Mouse (Mus musculus): ENCODE measurements around the gene Plxdc2. TPM values are rescaled to one million over a fixed set of nuclear protein-coding genes. Genes with fewer than 3 reads are reported as not detected.

Gene Plxdc2
- polyA plus RNA-seq, 1 experiment: 0.29 TPM

DNA sequence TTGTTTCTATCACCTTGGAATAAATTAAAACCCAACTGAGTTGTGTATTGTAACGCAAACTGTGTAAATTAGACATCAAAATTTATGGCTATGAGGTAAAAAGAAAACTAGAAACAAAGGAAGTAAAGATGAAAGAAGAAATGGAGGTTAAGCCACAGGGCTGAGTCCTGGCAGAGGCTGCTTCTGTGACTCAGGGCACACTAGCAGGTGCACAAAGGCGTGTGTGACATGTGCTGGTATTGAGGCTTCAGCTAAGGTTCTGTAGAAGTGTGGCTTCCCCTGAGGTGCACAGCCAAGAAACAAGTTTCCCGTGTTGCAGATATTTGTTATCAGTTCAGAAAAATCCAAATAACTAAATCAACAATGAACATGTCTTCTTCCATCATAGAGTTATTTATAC, 5.0 kb upstream of the Plxdc2 start:
- Histone ChIP-seq H3K4me3 (ENCODE audit: insufficient read depth, poor library complexity, severe bottlenecking) (no peak overlapping the region), H3K27me3 (ENCODE audit: control insufficient read depth, insufficient read depth, insufficient read length) (no peaks in the 10 kb centered on the region), H3K79me3 (ENCODE audit: low read depth) (no peaks in the 10 kb centered on the region), H3K36me3 (ENCODE audit: control insufficient read depth, insufficient read depth) (no peaks in the 10 kb centered on the region), H3K79me2 (ENCODE audit: control insufficient read depth, insufficient read depth) (no peaks in the 10 kb centered on the region), H3ac (ENCODE audit: control insufficient read depth, insufficient read length, low read depth) (no peak overlapping the region)
- TF ChIP-seq CTCF (IDR thresholded peaks at IDR 0.05; ENCODE audit: control insufficient read depth, insufficient read depth, insufficient read length) (no peak), MAX (IDR thresholded peaks at IDR 0.05) (no peak), CEBPB (IDR thresholded peaks at IDR 0.05; ENCODE audit: low read depth) (no peak), MYOG (IDR thresholded peaks at IDR 0.05; ENCODE audit: control insufficient read depth, extremely low read depth, insufficient read length) (no peak), USF1 (IDR thresholded peaks at IDR 0.05; ENCODE audit: low read depth) (no peak), FOSL1 (IDR thresholded peaks at IDR 0.05; ENCODE audit: insufficient read depth, low read length, poor library complexity, severe bottlenecking) (no peak), MYOD1 (IDR thresholded peaks at IDR 0.05; ENCODE audit: control insufficient read depth, insufficient read length, low read depth) (no peak)

GRCm38 (mm10) chr2:16355611-16356105, 446 bp upstream of the Plxdc2 start:
- H3K27me3 ChIP-seq (ENCODE audit: control insufficient read depth, insufficient read depth, insufficient read length): no peaks in the 10 kb centered on the region
- no peak overlapping the region for H3K4me3 ChIP-seq (ENCODE audit: insufficient read depth, poor library complexity, severe bottlenecking)
- H3K79me2 ChIP-seq (ENCODE audit: control insufficient read depth, insufficient read depth): no peaks in the 10 kb centered on the region
- no peak overlapping the region for H3ac ChIP-seq (ENCODE audit: control insufficient read depth, insufficient read length, low read depth)
- no peaks in the 10 kb centered on the region for H3K79me3 ChIP-seq (ENCODE audit: low read depth)
- no peaks in the 10 kb centered on the region for H3K36me3 ChIP-seq (ENCODE audit: control insufficient read depth, insufficient read depth)
- no peak for TF ChIP-seq CTCF (IDR thresholded peaks at IDR 0.05; ENCODE audit: control insufficient read depth, insufficient read depth, insufficient read length)
- no peak for TF ChIP-seq MYOD1 (IDR thresholded peaks at IDR 0.05; ENCODE audit: control insufficient read depth, insufficient read length, low read depth)
- TF ChIP-seq MAX (IDR thresholded peaks at IDR 0.05): no peak
- TF ChIP-seq MYOG (IDR thresholded peaks at IDR 0.05; ENCODE audit: control insufficient read depth, extremely low read depth, insufficient read length): no peak
- TF ChIP-seq CEBPB (IDR thresholded peaks at IDR 0.05; ENCODE audit: low read depth): no peak
- TF ChIP-seq USF1 (IDR thresholded peaks at IDR 0.05; ENCODE audit: low read depth): no peak
- TF ChIP-seq FOSL1 (IDR thresholded peaks at IDR 0.05; ENCODE audit: insufficient read depth, low read length, poor library complexity, severe bottlenecking): no peak

DNA sequence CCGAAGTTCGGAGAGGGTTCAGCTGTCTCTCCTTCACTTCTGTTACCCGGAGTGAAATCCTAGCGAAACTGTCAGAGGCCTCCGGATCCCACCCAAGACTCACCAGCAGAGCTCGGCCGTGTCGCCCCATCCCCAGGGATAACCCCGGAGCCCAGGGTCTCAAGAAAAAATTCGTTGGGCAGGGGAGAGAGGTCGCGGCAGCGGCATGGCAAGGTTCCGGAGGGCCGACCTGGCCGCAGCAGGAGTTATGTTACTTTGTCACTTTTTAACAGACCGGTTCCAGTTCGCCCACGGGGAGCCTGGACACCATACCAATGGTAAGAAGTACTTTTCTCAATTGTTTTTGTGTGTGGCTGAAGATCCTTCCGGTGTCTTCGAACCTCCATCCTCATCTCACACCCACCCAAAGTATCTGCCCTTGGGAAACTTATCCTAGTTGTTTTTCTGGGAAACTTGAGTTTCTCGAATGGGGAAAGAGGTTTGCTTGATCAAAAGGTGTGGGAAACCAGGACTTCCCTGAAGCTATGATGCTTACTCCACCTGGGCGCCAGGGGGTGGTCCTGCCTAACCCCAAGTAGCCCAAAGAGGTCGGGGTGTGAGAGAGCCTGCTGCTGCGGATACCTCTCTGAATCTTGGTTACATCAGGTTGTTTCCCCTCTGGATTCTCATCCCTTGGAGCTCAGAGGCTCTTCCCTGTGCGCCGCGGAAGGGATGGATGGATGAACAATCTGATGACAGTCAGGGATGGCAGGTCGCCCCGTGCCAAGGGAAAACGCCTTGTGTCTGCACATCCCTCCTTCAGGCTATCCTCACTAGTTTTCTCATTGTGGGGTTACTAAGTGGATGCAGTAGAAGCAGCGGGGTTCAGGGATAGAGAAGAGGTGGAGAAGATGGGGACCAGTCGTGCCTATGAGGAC, 1.1 kb downstream of the Plxdc2 start:
- H3K27me3 ChIP-seq (ENCODE audit: control insufficient read depth, insufficient read depth, insufficient read length): no peaks in the 10 kb centered on the region
- TF ChIP-seq MYOD1 (IDR thresholded peaks at IDR 0.05; ENCODE audit: control insufficient read depth, insufficient read length, low read depth): no peak
- no peak for TF ChIP-seq FOSL1 (IDR thresholded peaks at IDR 0.05; ENCODE audit: insufficient read depth, low read length, poor library complexity, severe bottlenecking)
- no peaks in the 10 kb centered on the region for H3K79me2 ChIP-seq (ENCODE audit: control insufficient read depth, insufficient read depth)
- H3K4me3 ChIP-seq (ENCODE audit: insufficient read depth, poor library complexity, severe bottlenecking): no peak overlapping the region
- no peaks in the 10 kb centered on the region for H3K36me3 ChIP-seq (ENCODE audit: control insufficient read depth, insufficient read depth)
- no peak overlapping the region for H3ac ChIP-seq (ENCODE audit: control insufficient read depth, insufficient read length, low read depth)
- H3K79me3 ChIP-seq (ENCODE audit: low read depth): no peaks in the 10 kb centered on the region

- TF ChIP-seq MAX (IDR thresholded peaks at IDR 0.05) (no peak), FOSL1 (IDR thresholded peaks at IDR 0.05; ENCODE audit: insufficient read depth, low read length, poor library complexity, severe bottlenecking) (no peak), CEBPB (IDR thresholded peaks at IDR 0.05; ENCODE audit: low read depth) (no peak), MYOG (IDR thresholded peaks at IDR 0.05; ENCODE audit: control insufficient read depth, extremely low read depth, insufficient read length) (no peak), CTCF (IDR thresholded peaks at IDR 0.05; ENCODE audit: control insufficient read depth, insufficient read depth, insufficient read length) (no peak)
- Histone ChIP-seq H3K79me2 (ENCODE audit: control insufficient read depth, insufficient read depth) (no peaks in the 10 kb centered on the region), H3ac (ENCODE audit: control insufficient read depth, insufficient read length, low read depth) (no peak overlapping the region), H3K4me3 (ENCODE audit: insufficient read depth, poor library complexity, severe bottlenecking) (no peak overlapping the region), H3K79me3 (ENCODE audit: low read depth) (no peaks in the 10 kb centered on the region), H3K36me3 (ENCODE audit: control insufficient read depth, insufficient read depth) (no peaks in the 10 kb centered on the region), H3K27me3 (ENCODE audit: control insufficient read depth, insufficient read depth, insufficient read length) (no peaks in the 10 kb centered on the region)
Measured at GRCm38 (mm10) chr2:16357946-16358345, 1.8 kb downstream of the Plxdc2 start.

- H3K36me3 ChIP-seq (ENCODE audit: control insufficient read depth, insufficient read depth): no peaks in the 10 kb centered on the region
- H3K79me3 ChIP-seq (ENCODE audit: low read depth): no peaks in the 10 kb centered on the region
- no peak overlapping the region for H3ac ChIP-seq (ENCODE audit: control insufficient read depth, insufficient read length, low read depth)
- H3K27me3 ChIP-seq (ENCODE audit: control insufficient read depth, insufficient read depth, insufficient read length): no peaks in the 10 kb centered on the region
- TF ChIP-seq CTCF (IDR thresholded peaks at IDR 0.05; ENCODE audit: control insufficient read depth, insufficient read depth, insufficient read length) (no peak), CEBPB (IDR thresholded peaks at IDR 0.05; ENCODE audit: low read depth) (no peak), MYOD1 (IDR thresholded peaks at IDR 0.05; ENCODE audit: control insufficient read depth, insufficient read length, low read depth) (no peak), USF1 (IDR thresholded peaks at IDR 0.05; ENCODE audit: low read depth) (no peak), FOSL1 (IDR thresholded peaks at IDR 0.05; ENCODE audit: insufficient read depth, low read length, poor library complexity, severe bottlenecking) (no peak), MYOG (IDR thresholded peaks at IDR 0.05; ENCODE audit: control insufficient read depth, extremely low read depth, insufficient read length) (no peak), MAX (IDR thresholded peaks at IDR 0.05) (no peak)
- H3K79me2 ChIP-seq (ENCODE audit: control insufficient read depth, insufficient read depth): no peaks in the 10 kb centered on the region
- H3K4me3 ChIP-seq (ENCODE audit: insufficient read depth, poor library complexity, severe bottlenecking): no peak overlapping the region
Measured at GRCm38 (mm10) chr2:16359341-16359928, 3.3 kb downstream of the Plxdc2 start.
